Mouse (Mus musculus): Measurements from ENCODE around the gene Bud13. TPM values are rescaled to one million over a fixed set of nuclear protein-coding genes. Genes with fewer than 3 reads are reported as not detected.
"Not testable (repeated sequence)": the region's sequence is repeated elsewhere in the genome, so short reads cannot be mapped to it uniquely, and the experiment has no call there.

Bud13 gene
- polyA plus RNA-seq, 1 experiment from 2014 or later = 22.5 TPM

GRCm38 (mm10) chr9:46314507-46314906 lies 31.7 kb downstream of the Bud13 start:
- peaks cover 27% of the 10 kb centered on the region for H3K4me1 ChIP-seq
- H3K27me3 ChIP-seq = no peaks in the 10 kb centered on the region
- no peak overlapping the region for H3K4me3 ChIP-seq
- 1% methylated on average over 4 of the region's 4 CpGs for WGBS
- H3K27ac ChIP-seq = no peak overlapping the region
- peak; percentile 25; the same call in 1 of the 2 replicates for ATAC-seq (ENCODE audit: low FRiP score)
- H3K4me2 ChIP-seq (replicated peaks) = no peak overlapping the region
- H3K36me3 ChIP-seq = no peaks in the 10 kb centered on the region
- no peaks in the 10 kb centered on the region; the same call in 1 of the 2 replicates for H3K9me3 ChIP-seq (replicated peaks)
- H3K9ac ChIP-seq = no peak overlapping the region

GRCm38 (mm10) chr9:46314921-46315320 lies 32.1 kb downstream of the Bud13 start:
- Histone ChIP-seq H3K9ac (no peak overlapping the region), H3K27ac (no peak overlapping the region), H3K36me3 (no peaks in the 10 kb centered on the region), H3K4me2 (replicated peaks) (no peak overlapping the region), H3K4me3 (no peak overlapping the region), H3K9me3 (replicated peaks) (no peaks in the 10 kb centered on the region; the same call in 1 of the 2 replicates), H3K27me3 (no peaks in the 10 kb centered on the region), H3K4me1 (peaks cover 27% of the 10 kb centered on the region)
- ATAC-seq (ENCODE audit: low FRiP score) = no peak
- 42% methylated on average over 2 of the region's 2 CpGs for whole genome bisulfite sequencing

- Histone ChIP-seq H3K4me1 (peaks cover 27% of the 10 kb centered on the region), H3K27ac (peak overlapping the region; percentile 17; the same call in 1 of the 2 replicates)
Measured at GRCm38 (mm10) chr9:46315807-46316365, 33.1 kb downstream of the Bud13 start.

GRCm38 (mm10) chr9:46316388-46316787 lies 33.6 kb downstream of the Bud13 start:
- no peaks in the 10 kb centered on the region; the same call in 1 of the 2 replicates for H3K9me3 ChIP-seq (replicated peaks)
- ATAC-seq (ENCODE audit: low FRiP score) = peak; percentile 44; the same call in 1 of the 2 replicates
- H3K4me3 ChIP-seq = no peak overlapping the region
- WGBS = 9% methylated on average over 5 of the region's 5 CpGs
- H3K4me2 ChIP-seq (replicated peaks) = 0 out of 2 replicates have a peak overlapping the region, but pooled peaks have one; percentile 0
- H3K27ac ChIP-seq = 0 out of 2 replicates have a peak overlapping the region, but pooled peaks have one; percentile 17
- H3K27me3 ChIP-seq = no peaks in the 10 kb centered on the region
- no peak overlapping the region for H3K9ac ChIP-seq
- H3K36me3 ChIP-seq = no peaks in the 10 kb centered on the region
- H3K4me1 ChIP-seq = peaks cover 27% of the 10 kb centered on the region

More at GRCm38 (mm10) chr9:46315807-46316365, 33.1 kb downstream of the Bud13 start:
- Histone ChIP-seq H3K27me3 (no peaks in the 10 kb centered on the region), H3K9me3 (replicated peaks) (no peaks in the 10 kb centered on the region; the same call in 1 of the 2 replicates), H3K9ac (no peak overlapping the region), H3K4me2 (replicated peaks) (0 out of 2 replicates have a peak overlapping the region, but pooled peaks have one; percentile 0), H3K4me3 (no peak overlapping the region), H3K36me3 (no peaks in the 10 kb centered on the region)
- WGBS = 31% methylated on average over 11 of the region's 11 CpGs
- peak; percentile 58; the same call in 1 of the 2 replicates for ATAC-seq (ENCODE audit: low FRiP score)

- no peak for ATAC-seq (ENCODE audit: low FRiP score)
- H3K27ac ChIP-seq = peak overlapping the region; percentile 12; the same call in 1 of the 2 replicates
- H3K27me3 ChIP-seq = no peaks in the 10 kb centered on the region
- no peak overlapping the region for H3K4me3 ChIP-seq
- WGBS = 58% methylated on average over 8 of the region's 8 CpGs
- H3K36me3 ChIP-seq = no peaks in the 10 kb centered on the region
- no peak overlapping the region for H3K4me2 ChIP-seq (replicated peaks)
- H3K9me3 ChIP-seq (replicated peaks) = no peaks in the 10 kb centered on the region; the same call in 1 of the 2 replicates
- H3K4me1 ChIP-seq = peaks cover 27% of the 10 kb centered on the region
- H3K9ac ChIP-seq = no peak overlapping the region
Measured at GRCm38 (mm10) chr9:46316909-46317308, 34.1 kb downstream of the Bud13 start.

GRCm38 (mm10) chr9:46317957-46318356 lies 35.1 kb downstream of the Bud13 start:
- H3K27ac ChIP-seq = no peak overlapping the region
- no peaks in the 10 kb centered on the region for H3K36me3 ChIP-seq
- H3K9me3 ChIP-seq (replicated peaks) = no peaks in the 10 kb centered on the region; the same call in 1 of the 2 replicates
- peaks cover 27% of the 10 kb centered on the region for H3K4me1 ChIP-seq
- H3K4me2 ChIP-seq (replicated peaks) = no peak overlapping the region
- no peak overlapping the region for H3K9ac ChIP-seq
- H3K27me3 ChIP-seq = no peaks in the 10 kb centered on the region
- 93% methylated on average over 3 of the region's 3 CpGs for WGBS
- ATAC-seq (ENCODE audit: low FRiP score) = no peak
- H3K4me3 ChIP-seq = no peak overlapping the region

GRCm38 (mm10) chr9:46319886-46320285 lies 37.1 kb downstream of the Bud13 start, which contains the start of gene 4931429L15Rik:
4931429L15Rik (minus strand) TSS chr9:46319986.
- H3K27ac ChIP-seq; H3K27me3 ChIP-seq; H3K9ac ChIP-seq; H3K4me3 ChIP-seq; ATAC-seq (ENCODE audit: low FRiP score); H3K4me2 ChIP-seq (replicated peaks); H3K9me3 ChIP-seq (replicated peaks); H3K36me3 ChIP-seq: not testable (repeated sequence)
- 88% methylated on average over 6 of the region's 6 CpGs for WGBS
- H3K4me1 ChIP-seq = peaks cover 22% of the 10 kb centered on the region

- no peak for ATAC-seq (ENCODE audit: low FRiP score)
Measured at GRCm38 (mm10) chr9:46320461-46320860, 37.7 kb downstream of the Bud13 start.

GRCm38 (mm10) chr9:46326694-46327405 lies 44.0 kb downstream of the Bud13 start:
- ATAC-seq (ENCODE audit: low FRiP score) = no peak

More at GRCm38 (mm10) chr9:46320461-46320860, 37.7 kb downstream of the Bud13 start:
- WGBS = 89% methylated on average over 2 of the region's 2 CpGs
- H3K36me3 ChIP-seq = no peaks in the 10 kb centered on the region
- H3K27me3 ChIP-seq = no peaks in the 10 kb centered on the region
- H3K4me2 ChIP-seq (replicated peaks) = no peak overlapping the region
- no peak overlapping the region for H3K27ac ChIP-seq
- H3K9me3 ChIP-seq (replicated peaks) = no peaks in the 10 kb centered on the region; the same call in 1 of the 2 replicates
- no peak overlapping the region for H3K4me3 ChIP-seq
- H3K9ac ChIP-seq = no peak overlapping the region
- H3K4me1 ChIP-seq = peaks cover 17% of the 10 kb centered on the region

GRCm38 (mm10) chr9:46327706-46328571 lies 45.1 kb downstream of the Bud13 start:
- H3K9ac ChIP-seq = peak overlapping the region; percentile 48; the same call in 1 of the 2 replicates
- peak; percentile 33 for ATAC-seq (ENCODE audit: low FRiP score)

More at GRCm38 (mm10) chr9:46326694-46327405, 44.0 kb downstream of the Bud13 start:
- Histone ChIP-seq H3K4me1 (peaks cover 19% of the 10 kb centered on the region), H3K9ac (no peak overlapping the region), H3K36me3 (no peaks in the 10 kb centered on the region), H3K4me3 (no peak overlapping the region), H3K4me2 (replicated peaks) (no peak overlapping the region), H3K9me3 (replicated peaks) (no peaks in the 10 kb centered on the region), H3K27me3 (no peaks in the 10 kb centered on the region), H3K27ac (no peak overlapping the region)
- 90% methylated on average over 11 of the region's 11 CpGs for WGBS

GRCm38 (mm10) chr9:46328572-46329249 lies 45.9 kb downstream of the Bud13 start:
- Histone ChIP-seq H3K36me3 (no peaks in the 10 kb centered on the region), H3K27ac (peak overlapping the region; percentile 92), H3K27me3 (0 out of 2 replicates have a peak, but pooled peaks cover 2% of the 10 kb centered on the region), H3K9me3 (replicated peaks) (no peaks in the 10 kb centered on the region), H3K4me3 (peak overlapping the region; percentile 15), H3K4me2 (replicated peaks) (peak overlapping the region; percentile 44), H3K9ac (peak overlapping the region; percentile 48), H3K4me1 (peaks cover 19% of the 10 kb centered on the region)
- 2% methylated on average over 30 of the region's 30 CpGs for WGBS
- ATAC-seq (ENCODE audit: low FRiP score) = peak; percentile 86

More at GRCm38 (mm10) chr9:46327706-46328571, 45.1 kb downstream of the Bud13 start:
- no peaks in the 10 kb centered on the region for H3K36me3 ChIP-seq
- peak overlapping the region; percentile 92 for H3K27ac ChIP-seq
- WGBS = 55% methylated on average over 25 of the region's 25 CpGs
- H3K9me3 ChIP-seq (replicated peaks) = no peaks in the 10 kb centered on the region
- no peaks in the 10 kb centered on the region for H3K27me3 ChIP-seq
- H3K4me3 ChIP-seq = no peak overlapping the region
- H3K4me1 ChIP-seq = peaks cover 19% of the 10 kb centered on the region
- H3K4me2 ChIP-seq (replicated peaks) = peak overlapping the region; percentile 44
